Mouse (Mus musculus) small intestine, adult 2 months (tissue): Measurements from ENCODE around the gene Olfr1022.

Experiments
- CTCF ChIP-seq: fragments of 200-500 bp; IDR thresholded peaks from 2 replicates; pipeline ENCODE4 v1.5.1; 2012; ENCODE audit warnings: low read depth, mild to moderate bottlenecking, control low read depth, inconsistent platforms, low read length, moderate library complexity, mixed read lengths; ENCODE audit not compliant: insufficient replicate concordance, insufficient read length; ENCODE audit errors: extremely low read depth
- POLR2A ChIP-seq: fragments of 200-500 bp; IDR thresholded peaks from 2 replicates; pipeline ENCODE4 v1.6.1; 2012; ENCODE audit warnings: low read depth, mild to moderate bottlenecking, control low read depth, inconsistent platforms, low read length, moderate library complexity

DNA sequence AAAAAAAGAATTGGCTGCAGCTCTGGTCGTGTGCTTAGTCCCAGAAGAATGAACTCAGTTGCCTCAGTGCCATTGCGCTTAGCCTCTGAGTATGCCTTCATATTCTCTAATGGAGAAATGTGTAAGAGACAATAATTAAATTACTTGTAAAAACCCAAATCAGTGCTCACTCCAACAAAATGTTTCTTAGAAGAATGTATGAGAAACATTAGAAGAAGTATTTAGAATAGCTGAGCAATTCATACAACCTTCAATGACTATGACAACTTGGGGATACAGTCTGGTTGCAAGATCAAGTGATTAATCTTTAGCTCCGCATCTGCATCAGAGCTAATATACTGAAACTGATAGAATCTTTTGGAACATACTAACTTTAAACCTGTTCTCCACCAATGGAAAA, 36.6 kb downstream of the Olfr1022 start, which contains the start of gene Olfr1024:
- TF ChIP-seq POLR2A = no peak
- TF ChIP-seq CTCF = no peak
